Mouse (Mus musculus) E14TG2a.4 (cell line): ENCODE results near the gene Taok1.

Source experiments
- CTCF ChIP-seq: conservative IDR thresholded peaks from 2 replicates; pipeline ENCODE4 v1.5.1; 2014; ENCODE audit warnings: low read length
- NANOG ChIP-seq: IDR thresholded peaks from 2 replicates; pipeline ENCODE4 v1.6.1; 2014; ENCODE audit warnings: borderline replicate concordance, low read length, mixed read lengths
- POU5F1 ChIP-seq: IDR thresholded peaks from 2 replicates; pipeline ENCODE4 v1.6.1; 2014; ENCODE audit warnings: low read length, borderline replicate concordance

GRCm38 (mm10) chr11:77513811-77514170 is 93.8 kb downstream of the Taok1 start:
- no peak for TF ChIP-seq CTCF
- no peak for TF ChIP-seq POU5F1
- TF ChIP-seq NANOG: no peak
